Mouse (Mus musculus) bone marrow, adult 2 months (tissue): ENCODE data around the gene Lrrc8b.

Experiments used
- CTCF ChIP-seq: fragments of 200-500 bp; IDR thresholded peaks from 2 replicates; pipeline ENCODE4 v1.5.1; 2011; ENCODE audit warnings: low read length, control low read depth; ENCODE audit not compliant: control insufficient read depth, insufficient read depth
- POLR2A ChIP-seq: fragments of 200-500 bp; IDR thresholded peaks from 2 replicates; pipeline ENCODE4 v1.6.1; 2011; ENCODE audit warnings: low read depth, mild to moderate bottlenecking, control low read depth, low read length, borderline replicate concordance; ENCODE audit not compliant: control insufficient read depth

GRCm38 (mm10) chr5:105417217-105417616 is 1.6 kb downstream of the Lrrc8b start:
- TF ChIP-seq CTCF: no peak
- TF ChIP-seq POLR2A: no peak
